Mouse (Mus musculus) ZHBTc4 (cell line): ENCODE results near the gene Rasd1.
"Not testable (repeated sequence)": the region's sequence is repeated elsewhere in the genome, so short reads cannot be mapped to it uniquely, and the experiment has no call there.

ENCODE experiments used
- DNase-seq: peaks from one replicate; pipeline ENCODE4 v3.0.0-alpha.2; 2011; ENCODE audit warnings: low read depth, low spot score

The Rasd1 gene

DNA sequence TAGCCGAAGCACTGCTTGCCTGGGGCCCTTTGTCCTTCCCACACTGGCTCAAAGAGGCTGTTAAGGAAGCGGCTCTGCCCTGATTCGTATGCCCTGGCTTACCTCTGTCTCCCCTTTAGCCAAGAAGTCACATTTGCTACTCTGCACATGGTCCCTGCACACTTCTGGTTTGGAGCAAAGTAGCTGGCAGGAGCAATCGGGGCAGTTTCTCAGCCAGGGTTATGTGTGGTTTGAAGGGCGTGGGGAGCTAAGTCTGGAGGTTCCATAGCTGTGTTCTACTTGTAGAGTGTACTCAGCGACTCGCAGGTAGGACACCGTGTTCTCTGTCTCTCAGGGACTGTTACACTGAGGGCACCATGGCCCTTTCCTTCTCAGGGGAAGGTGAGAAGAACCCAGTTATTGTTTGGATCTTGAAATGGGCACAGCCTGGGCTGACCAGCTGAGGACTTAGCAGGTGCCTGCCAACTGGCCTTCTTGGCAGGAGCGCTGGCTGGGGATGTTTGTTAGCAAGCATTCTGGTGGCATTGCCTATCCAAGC, 3.3 kb downstream of the Rasd1 start:
- no peak for DNase-seq

DNA sequence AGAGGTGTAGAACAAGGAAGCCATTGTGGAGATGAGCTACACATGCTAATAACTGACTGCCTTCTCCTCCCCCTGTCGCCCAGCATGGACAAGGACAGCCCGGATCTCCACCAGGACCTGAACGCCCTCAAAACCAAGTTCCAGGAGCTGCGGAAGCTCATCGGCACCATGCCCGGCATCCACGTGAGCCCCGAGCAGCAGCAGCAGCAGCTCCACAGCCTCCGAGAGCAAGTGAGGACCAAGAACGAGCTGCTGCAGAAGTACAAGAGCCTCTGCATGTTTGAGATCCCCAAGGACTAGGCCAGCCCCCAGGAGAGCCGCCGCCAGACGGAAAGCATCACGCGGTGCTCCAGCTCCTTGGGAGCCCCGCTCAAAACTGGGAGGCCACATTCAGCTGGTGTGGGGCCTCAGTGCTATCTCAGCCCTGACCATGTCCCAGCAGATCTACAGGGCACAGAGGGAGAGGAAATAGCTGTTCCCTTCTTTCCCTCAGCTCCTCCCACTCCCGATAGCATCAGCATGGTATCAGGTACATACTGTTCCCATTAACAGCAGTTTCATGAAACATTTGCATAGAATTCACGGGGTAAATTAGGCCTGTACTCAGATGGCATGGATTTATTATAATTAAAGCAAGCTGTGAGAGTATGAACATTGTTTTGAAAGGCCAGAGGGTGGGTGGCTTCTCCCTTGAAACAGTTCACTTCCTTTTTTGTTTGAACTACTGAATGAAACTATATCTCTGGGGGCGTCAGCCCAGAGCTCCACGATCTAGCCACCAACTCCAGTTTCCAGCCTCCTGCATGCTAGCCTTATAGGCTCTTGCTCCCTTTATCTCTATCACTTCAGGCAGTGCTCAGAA, 4.0 kb downstream of the Rasd1 start:
- DNase-seq = no peak

DNA sequence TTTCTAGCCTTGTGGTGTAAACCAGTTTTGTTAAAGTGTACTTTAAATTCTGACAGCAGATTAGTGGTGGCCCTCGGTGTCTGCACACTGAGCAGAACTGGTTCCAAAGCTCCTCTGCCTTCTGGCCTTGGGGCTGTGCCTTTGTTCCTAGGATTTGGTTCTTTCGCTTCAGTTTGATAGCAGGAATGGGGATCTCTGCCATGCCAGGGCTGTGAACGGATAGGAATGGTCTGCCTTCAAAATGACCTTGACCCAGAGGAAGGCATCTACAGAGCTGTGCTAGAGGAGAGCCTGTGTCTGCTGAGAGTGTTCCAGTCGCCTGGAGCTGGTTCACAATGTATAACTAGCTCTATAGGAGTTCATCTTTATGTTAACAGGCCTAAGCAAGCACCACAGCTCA, 5.3 kb downstream of the Rasd1 start:
- no peak for DNase-seq

DNA sequence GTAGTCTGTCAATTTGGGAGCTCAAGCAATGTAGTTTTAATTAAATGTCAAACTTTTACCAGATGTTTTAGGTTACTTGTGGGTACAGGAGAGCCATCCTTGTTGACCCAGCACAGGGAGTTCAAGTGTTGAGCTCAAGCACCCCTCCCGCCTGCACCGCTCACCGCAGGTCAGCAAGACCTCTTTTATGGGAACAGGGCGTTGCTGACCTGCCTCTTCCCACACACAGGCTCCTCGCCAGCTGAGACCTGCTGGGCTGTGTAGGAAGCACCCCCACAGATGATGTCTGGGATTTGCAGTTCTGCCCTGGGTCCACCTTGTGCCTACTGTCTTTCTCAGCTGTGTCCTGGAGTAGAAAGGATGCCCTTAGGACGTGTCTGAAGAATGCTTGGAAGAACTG, 8.0 kb downstream of the Rasd1 start:
- DNase-seq = no peak

DNA sequence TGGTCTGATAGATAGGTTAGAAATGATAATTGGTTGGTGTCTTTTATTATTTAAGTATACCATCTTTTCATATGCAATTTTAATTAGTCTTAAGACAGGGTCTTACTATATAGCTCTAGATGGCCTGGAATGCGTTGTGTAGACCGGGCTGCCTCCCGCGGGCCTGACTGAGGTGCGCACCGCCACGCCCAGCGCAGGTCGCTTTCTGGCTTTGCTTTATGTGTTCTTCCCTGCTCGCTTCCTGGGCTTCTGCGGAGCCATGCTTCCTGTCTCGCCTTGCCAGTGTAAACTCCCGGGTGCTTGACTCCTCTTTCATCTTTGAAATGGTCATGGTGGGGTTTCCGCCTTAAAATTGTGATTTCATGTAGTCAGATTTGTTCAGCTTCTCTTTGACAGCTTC, 11.9 kb downstream of the Rasd1 start:
- peak; percentile 58 for DNase-seq

DNA sequence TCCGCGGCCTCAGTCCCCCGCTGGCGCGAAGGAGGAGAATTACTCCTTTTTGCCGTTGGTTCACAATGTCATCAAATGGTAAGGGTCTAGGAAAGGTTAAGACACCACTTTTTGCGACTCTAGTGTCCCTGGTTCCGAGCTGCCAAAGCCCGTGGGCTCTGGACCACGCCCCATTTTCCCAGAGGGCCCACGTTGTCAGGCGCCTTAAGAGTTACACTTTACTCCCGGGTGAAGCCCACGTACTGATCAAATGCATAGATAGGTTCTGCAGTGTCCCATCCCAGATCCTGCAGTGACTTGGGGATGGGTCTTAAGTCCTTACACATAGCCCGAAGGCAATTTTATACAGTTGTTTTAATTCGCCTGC, 16.4 kb downstream of the Rasd1 start:
- peak; percentile 38 for DNase-seq

DNA sequence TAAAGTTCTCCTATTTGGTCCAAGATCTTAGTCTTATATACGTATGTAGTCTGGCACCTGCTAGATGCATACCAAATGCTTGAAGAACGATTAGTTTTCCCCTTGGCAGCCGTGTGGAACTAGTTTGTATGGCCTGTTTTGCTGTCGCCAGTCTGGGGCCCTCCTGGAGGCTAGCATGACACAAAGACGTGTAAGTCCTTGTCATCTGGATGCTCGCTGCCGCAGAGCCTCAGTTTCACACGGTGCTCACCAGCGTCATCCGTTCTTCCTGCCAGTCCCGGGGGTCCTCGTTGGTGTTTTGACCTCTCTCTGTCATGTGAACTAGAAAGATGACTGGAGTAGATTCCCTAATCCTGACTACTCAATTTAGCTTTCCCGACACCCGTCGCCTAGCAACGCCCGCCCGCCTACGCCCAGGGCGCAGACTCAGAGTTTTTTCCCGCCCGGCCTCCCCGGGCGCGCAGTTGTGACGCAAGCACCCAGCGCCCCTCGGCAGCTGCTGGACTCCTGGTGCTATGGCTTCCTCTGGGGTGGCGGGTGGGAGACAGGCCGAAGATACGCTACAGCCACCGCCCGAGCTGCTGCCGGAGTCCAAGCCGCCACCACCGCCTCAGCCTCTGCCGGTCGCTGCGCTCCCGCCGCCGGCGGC, 16.9 kb downstream of the Rasd1 start, which contains the start of gene Med9:
Gene Med9, plus strand, starts transcription at position 455 of the 649 bp plus-strand sequence.
- DNase-seq = peak; percentile 97

DNA sequence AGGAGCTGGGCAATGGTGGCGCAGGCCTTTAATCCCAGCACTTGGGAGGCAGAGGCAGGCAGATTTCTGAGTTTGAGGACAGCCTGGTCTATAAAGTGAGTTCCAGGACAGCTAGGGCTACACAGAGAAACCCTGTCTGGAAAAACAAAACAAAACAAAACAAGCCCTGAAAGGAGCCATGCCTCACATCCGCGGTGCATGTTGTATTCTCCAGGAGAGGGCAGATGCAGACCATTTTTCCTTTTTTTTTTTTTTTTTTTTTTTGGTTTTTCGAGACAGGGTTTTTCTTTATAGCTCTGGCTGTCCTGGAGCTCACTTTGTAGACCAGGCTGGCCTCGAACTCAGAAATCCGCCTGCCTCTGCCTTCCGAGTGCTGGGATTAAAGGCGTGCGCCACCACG, 19.9 kb downstream of the Rasd1 start:
- DNase-seq = not testable (repeated sequence)

DNA sequence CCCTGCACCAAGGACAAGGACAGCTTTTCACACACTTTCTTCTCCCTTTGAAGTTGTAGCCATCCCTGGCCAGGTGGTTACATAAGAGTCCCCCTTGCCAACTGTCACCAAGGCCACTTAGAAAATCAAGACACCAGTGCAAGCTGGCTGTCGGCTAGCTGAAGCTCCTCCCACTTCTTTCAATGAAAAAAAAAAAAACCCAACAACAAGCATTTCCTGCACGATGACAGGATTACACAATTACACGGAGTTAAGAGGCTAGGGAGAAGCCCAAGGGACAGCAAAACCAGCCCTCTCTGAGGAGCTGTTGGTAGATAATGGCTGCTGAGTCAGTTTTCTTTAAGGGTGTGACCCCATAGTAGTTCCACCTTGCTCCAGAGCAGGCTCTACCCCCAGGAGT, 23.4 kb downstream of the Rasd1 start:
- peak; percentile 57 for DNase-seq

DNA sequence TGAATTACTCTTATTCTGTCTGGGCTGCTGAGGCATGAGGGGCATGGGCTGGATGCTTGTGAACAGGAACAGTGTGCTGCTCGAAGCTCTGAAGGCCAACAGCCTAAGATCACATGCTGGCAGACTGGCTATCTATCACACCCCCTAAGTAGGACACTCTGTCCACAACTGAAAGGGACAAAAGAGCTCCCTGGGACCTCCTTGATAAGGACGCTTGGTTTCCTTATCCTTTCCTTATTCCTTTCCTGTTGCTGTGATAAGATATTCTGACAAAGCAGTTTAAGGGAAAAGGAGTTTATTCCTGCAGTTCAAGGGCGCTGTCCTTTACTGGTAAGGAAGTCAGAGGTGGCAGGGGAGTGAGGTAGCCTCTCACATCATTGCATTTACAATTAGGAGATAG, 24.1 kb downstream of the Rasd1 start:
- no peak for DNase-seq

DNA sequence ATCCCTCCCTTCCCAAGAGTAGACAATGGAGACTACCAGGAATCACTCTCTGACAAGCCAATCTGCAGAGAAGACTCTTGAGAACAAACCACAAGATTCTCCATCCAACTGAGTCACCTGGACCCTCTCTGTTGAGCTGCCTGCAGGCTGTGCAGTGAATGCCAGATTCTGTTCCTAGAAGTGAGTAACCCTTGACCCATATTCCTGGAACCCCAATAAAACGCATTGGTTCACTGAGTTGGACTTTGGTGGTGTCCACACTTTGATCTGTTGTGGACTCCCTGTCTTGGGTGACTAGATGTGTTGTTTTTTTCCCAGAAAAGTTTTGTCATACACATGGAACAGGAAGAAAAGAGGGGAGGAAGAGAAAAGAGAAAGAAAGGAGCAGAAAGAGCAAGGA, 24.9 kb downstream of the Rasd1 start:
- DNase-seq = no peak

DNA sequence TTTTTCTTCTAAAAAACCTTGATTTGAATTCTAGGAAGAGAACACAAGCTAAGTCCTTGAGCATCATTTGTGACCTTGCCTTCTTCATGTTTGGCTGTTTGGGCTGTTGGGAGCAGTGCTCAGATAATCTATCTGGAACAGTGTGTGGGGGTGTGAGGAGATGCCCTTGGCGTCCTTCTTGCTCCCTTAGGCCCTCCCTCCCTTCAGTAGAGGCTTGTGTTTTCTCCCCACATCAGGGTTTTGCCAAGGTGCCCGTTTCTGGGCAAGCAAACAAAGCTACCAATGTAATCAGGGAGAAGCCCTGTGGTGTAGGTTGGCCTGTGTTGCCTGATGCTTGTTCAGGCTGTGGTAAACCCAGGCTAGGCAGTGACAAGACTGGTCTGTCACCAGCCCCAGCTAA, 27.1 kb downstream of the Rasd1 start:
- no peak for DNase-seq

DNA sequence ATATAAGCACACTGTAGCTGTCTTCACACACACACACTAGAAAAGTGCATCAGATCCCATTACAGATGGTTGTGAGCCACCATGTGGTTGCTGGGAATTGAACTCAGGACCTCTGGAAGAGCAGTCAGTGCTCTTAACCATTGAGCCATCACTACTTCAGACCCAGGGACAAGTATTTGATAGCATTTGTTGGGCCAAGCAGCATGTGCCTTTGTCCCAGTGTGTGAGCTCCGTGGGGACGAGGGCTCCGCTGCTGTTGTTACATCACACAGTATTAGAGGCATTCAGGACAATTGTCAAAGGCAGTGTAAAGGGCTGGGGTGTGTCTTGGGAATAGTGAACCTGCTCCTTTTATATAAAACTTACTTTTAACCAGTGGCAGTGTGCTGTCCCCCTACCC, 27.7 kb downstream of the Rasd1 start:
- no peak for DNase-seq

DNA sequence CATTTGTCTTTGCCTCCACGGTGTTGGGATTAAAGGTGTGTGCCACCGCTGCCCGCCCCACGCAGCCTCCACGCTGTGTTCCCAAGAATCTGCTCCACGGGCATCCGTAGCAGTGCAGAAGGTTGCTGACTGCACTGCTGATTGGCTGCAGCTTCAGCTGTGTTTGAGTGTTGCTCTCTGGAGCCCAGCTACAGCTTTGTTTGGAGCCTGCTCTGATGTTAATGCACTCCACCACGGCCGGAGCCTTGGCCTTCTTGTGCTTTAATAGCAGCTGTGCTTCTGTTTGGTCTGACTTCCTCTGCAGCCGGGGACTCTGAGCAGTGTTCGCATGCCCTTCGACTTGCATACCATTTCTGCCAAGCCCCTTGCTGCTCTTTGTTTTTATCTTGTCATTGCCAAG, 30.8 kb downstream of the Rasd1 start:
- peak; percentile 25 for DNase-seq

DNA sequence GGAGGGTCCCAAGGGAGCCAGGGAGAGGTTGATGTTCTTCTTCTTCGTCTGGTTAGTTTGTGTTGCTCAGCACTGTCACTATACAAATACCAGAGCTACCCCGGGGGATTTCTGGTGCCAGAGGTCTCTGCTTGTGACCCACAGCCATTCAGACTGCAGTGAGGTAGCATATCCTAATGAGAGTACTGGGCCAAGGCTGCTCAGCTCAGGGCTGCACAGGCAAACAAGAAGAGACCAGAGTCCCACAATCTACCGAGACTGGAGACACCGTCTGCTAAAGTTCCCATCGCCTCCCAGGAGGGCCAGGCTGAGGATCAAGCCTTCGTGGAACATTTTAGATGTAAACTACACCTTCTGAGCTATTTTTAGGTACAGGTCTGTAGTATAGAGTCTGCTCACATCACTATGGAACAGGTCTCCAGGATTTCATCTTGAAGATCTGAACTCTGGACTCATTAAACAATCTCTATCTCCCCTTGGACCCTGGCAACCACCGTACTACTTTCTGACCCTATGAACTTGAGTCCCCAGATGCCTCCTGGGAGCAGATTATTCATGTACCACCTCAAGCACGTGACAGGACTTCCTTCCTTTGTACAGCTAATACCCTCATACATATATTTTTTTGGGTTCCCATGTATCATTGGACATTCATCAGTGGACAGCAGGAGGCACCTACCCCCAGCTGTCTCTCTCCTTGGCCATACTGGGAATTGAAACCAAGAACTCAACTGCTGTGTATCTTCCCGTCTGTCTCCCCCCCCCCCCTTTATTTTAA, 32.0 kb downstream of the Rasd1 start:
- DNase-seq = no peak

DNA sequence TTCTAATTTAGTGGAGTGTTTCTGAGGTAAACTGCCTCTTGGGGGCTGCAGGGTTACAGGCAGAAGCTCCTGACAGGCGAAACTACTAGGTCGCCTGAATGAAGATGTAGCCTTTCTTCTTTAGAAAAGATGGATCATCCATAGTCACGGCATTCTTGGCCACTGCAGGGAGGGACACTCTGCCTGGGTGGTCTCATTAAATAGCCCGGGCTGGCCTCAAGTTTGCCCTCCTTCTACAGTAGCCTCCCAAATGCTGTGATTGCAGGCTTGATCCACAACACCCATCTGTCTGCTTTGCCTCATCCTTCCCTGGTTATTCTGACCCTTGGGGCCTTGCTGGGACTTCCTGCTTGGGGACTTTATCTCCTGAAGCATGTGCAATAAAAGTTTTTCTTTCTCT, 34.7 kb downstream of the Rasd1 start:
- DNase-seq = no peak

DNA sequence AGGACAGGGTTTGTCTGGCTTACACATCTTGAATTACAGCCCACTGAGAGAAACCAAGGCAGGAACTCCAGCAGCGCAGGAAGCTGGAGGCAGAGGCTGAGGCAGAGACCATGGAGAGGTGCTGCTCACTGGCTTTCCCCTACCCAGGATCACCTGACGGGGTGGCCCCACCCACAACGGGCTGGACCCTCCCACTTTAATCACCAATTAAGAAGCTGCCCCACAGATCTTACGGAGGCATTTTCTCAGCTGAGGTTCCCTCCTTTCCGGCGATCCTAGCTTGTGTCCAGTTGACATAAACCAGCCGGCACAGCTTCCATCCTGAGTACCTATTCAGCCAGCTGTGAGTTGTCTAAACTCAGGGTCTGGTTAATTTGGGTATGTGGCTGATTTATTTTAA, 43.5 kb downstream of the Rasd1 start:
- peak; percentile 89 for DNase-seq

DNA sequence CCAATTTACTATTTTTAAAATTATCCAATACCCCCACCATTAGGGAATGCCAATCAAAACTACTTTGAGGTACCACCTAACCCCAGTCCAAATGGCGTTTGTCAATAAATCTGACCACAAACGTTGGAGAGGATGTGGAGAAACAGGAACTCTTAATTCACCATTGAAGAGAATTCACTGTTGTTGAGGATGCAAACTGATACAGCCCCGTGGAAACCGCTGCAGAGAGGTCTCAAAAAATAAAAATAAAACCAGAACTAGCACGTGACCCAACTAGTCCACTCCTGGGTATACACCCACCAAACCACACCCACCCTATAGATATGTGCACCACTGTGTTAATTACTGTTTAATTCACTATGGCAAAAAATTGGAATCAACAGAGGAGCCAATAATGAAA, 44.4 kb downstream of the Rasd1 start:
- DNase-seq = no peak

DNA sequence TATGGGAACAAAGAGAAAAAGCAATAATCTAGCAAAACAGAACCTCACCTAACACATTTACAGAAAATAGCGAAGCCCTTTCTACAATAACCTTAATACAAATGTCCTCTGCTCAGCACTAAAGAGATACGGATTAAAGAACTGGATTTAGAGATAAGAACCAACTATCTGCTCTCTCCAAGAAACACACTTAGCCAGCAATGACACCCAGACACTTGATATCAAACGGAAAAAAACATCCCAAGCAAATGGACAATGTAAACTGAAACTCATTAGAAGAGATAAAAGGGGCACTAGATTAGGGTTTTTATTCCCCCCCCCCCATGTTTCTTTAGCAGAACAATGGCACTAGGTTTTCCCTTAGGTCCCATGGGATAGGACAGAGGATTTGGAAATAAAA, 45.3 kb downstream of the Rasd1 start:
- no peak for DNase-seq

DNA sequence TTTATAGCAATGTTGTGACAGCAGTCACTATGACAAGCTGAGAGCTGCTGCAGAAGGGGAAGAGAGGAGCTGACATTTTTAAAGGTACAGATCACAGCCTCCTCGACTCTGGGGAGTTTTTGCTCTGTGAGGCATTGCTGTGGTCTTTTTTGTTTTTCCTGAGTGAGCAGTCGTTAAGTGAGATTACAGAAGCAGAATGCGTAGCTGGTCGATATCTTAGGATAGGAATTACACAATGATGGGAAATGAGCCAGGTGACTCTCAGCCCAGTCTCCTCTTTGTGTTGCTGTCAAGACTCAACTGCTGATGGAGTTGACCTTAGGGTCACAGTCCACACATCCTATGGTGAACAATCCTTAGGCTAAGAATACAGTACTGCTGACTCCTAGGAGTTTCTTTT, 46.7 kb downstream of the Rasd1 start:
- DNase-seq = no peak

DNA sequence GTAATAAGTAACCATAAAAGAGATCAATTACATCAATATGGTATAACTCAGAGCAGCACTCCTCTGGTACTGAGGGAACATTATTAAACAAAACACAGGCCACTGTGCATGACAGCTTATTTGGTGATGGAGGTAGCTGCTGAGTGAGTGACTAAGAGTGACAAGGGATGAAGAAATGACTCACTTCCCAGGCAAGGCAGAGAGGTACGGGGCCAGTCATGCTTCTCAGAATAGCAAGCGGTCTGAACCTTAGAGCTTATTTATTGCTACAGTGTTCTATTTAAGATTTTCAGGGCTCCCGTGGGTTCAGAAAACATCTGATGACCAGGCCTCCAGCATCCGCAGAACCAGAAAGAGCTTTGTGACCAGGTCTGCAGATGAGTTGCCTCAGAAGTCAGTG, 51.0 kb downstream of the Rasd1 start:
- no peak for DNase-seq
